Comparison of ENCODE assay signal across 26 mouse cellular contexts in genomic region chrX:13881969-13882368, GRCm38 (mm10). TPM values are rescaled to one million over a fixed set of nuclear protein-coding genes. Genes with fewer than 3 reads are reported as not detected.
DNase-seq lines count a peak whose midpoint lies in the region; ATAC-seq lines count a peak whose summit lies in the region.
"Had no signal": no experiment of that assay in that cellular context is flagged by ENCODE, and none has a peak within 500 bp of the region (broad histone marks: within the 10 kb centered on the region; RNA-seq: fewer than 3 reads in every experiment).

No protein-coding gene starts in this region.

- H3K4me3 ChIP-seq in forebrain, embryonic 14.5 days (ENCODE audit: low read depth, low read length) = no peak overlapping the region
- no peak overlapping the region for H3K4me3 ChIP-seq in forebrain, embryonic 10.5 days
- H3K4me3 ChIP-seq in embryonic facial prominence, embryonic 11.5 days (ENCODE audit: low read depth, low read length) = no peak overlapping the region
- no peak overlapping the region for H3K4me3 ChIP-seq in midbrain, embryonic 14.5 days (replicated peaks; ENCODE audit: low read depth, low read length)
- H3K4me3 ChIP-seq: embryonic facial prominence, embryonic 12.5 days; intestine, embryonic 15.5 days; left cerebral cortex, adult 2 months; limb, embryonic 12.5 days; liver, embryonic 13.5 days had no signal

- H3K27me3 ChIP-seq in forebrain, embryonic 14.5 days (replicated peaks; ENCODE audit: control insufficient read depth, insufficient read depth, low read length) = no peaks in the 10 kb centered on the region
- H3K27me3 ChIP-seq in forebrain, embryonic 10.5 days (ENCODE audit: poor library complexity, severe bottlenecking) = no peaks in the 10 kb centered on the region
- no peaks in the 10 kb centered on the region for H3K27me3 ChIP-seq in embryonic facial prominence, embryonic 11.5 days (ENCODE audit: control insufficient read depth, insufficient read depth, low read length)
- H3K27me3 ChIP-seq in midbrain, embryonic 14.5 days (ENCODE audit: control insufficient read depth, insufficient read depth, low read length) = no peaks in the 10 kb centered on the region
- H3K27me3 ChIP-seq: embryonic facial prominence, embryonic 12.5 days; intestine, embryonic 15.5 days; limb, embryonic 12.5 days; liver, embryonic 13.5 days had no signal

- no peaks in the 10 kb centered on the region for H3K36me3 ChIP-seq in forebrain, embryonic 14.5 days (ENCODE audit: control insufficient read depth, insufficient read depth, low read length)
- no peaks in the 10 kb centered on the region for H3K36me3 ChIP-seq in forebrain, embryonic 10.5 days (replicated peaks)
- no peaks in the 10 kb centered on the region for H3K36me3 ChIP-seq in embryonic facial prominence, embryonic 11.5 days (replicated peaks; ENCODE audit: control insufficient read depth, insufficient read depth, low read depth, low read length)
- no peaks in the 10 kb centered on the region for H3K36me3 ChIP-seq in midbrain, embryonic 14.5 days (ENCODE audit: control insufficient read depth, insufficient read depth, low read length)
- H3K36me3 ChIP-seq: embryonic facial prominence, embryonic 12.5 days; intestine, embryonic 15.5 days; limb, embryonic 12.5 days; liver, embryonic 13.5 days had no signal

- no peak overlapping the region for H3K4me2 ChIP-seq in forebrain, embryonic 14.5 days (ENCODE audit: low read length)
- H3K4me2 ChIP-seq in embryonic facial prominence, embryonic 11.5 days (ENCODE audit: low read depth, low read length) = no peak overlapping the region
- peak overlapping the region; percentile 25; the same call in 1 of the 2 replicates for H3K4me2 ChIP-seq in midbrain, embryonic 14.5 days (ENCODE audit: low read length)
- H3K4me2 ChIP-seq: embryonic facial prominence, embryonic 12.5 days; hindbrain, embryonic 14.5 days; intestine, embryonic 15.5 days; limb, embryonic 12.5 days; liver, embryonic 13.5 days; lung, embryonic 14.5 days had no signal

- no peak for ATAC-seq in forebrain, embryonic 14.5 days
- no peak for ATAC-seq in embryonic facial prominence, embryonic 11.5 days (replicated peaks; ENCODE audit: insufficient number of reproducible peaks, low FRiP score, low TSS enrichment, low read depth)
- ATAC-seq in midbrain, embryonic 14.5 days (ENCODE audit: low FRiP score, low TSS enrichment) = no peak
- ATAC-seq: forebrain, embryonic 16.5 days; intestine, embryonic 15.5 days; Patski had no signal

- no peaks in the 10 kb centered on the region for H3K9me3 ChIP-seq in forebrain, embryonic 14.5 days (replicated peaks; ENCODE audit: control insufficient read depth, low read length)
- H3K9me3 ChIP-seq in forebrain, embryonic 10.5 days = no peaks in the 10 kb centered on the region
- H3K9me3 ChIP-seq in embryonic facial prominence, embryonic 11.5 days (replicated peaks; ENCODE audit: control insufficient read depth, low read length) = no peaks in the 10 kb centered on the region
- H3K9me3 ChIP-seq in midbrain, embryonic 14.5 days (ENCODE audit: control insufficient read depth, low read length) = no peaks in the 10 kb centered on the region
- H3K9me3 ChIP-seq: embryonic facial prominence, embryonic 12.5 days; intestine, embryonic 15.5 days; limb, embryonic 12.5 days; liver, embryonic 13.5 days had no signal

- peak; percentile 27 for DNase-seq in forebrain, embryonic 14.5 days (ENCODE audit: low spot score)
- no peak for DNase-seq in forebrain, embryonic 10.5 days (ENCODE audit: extremely low spot score, low spot score)
- DNase-seq in ZHBTc4 (ENCODE audit: low read depth, low spot score) = peak; percentile 51
- peak; percentile 3 for DNase-seq in embryonic facial prominence, embryonic 11.5 days (ENCODE audit: low spot score)
- peak; percentile 60 for DNase-seq in midbrain, embryonic 14.5 days
- no peak for DNase-seq in gastrocnemius, postnatal 4 days (ENCODE audit: low spot score in 2 of 2)
- no peak for DNase-seq in right cerebral cortex, postnatal 4 days
- no peak for DNase-seq in layer of hippocampus, adult 9-10 months (ENCODE audit: low spot score)
- DNase-seq: adrenal gland, postnatal 25 days; cerebellum, adult 11-12 months; cerebellum, postnatal 14 days; heart, postnatal 36 days; kidney, adult 9 months; kidney, postnatal 25 days; layer of hippocampus, adult 9-11 months; liver, embryonic 13.5 days; lung, embryonic 14.5 days; lung, postnatal 4 days; right cerebral cortex, postnatal 25 days had no signal

- WGBS in forebrain, embryonic 14.5 days = 42% methylated on average over 6 of the region's 6 CpGs
- 14% methylated on average over 6 of the region's 6 CpGs for WGBS in forebrain, embryonic 10.5 days
- WGBS in embryonic facial prominence, embryonic 11.5 days = 16% methylated on average over 6 of the region's 6 CpGs
- WGBS in midbrain, embryonic 14.5 days = 15% methylated on average over 6 of the region's 6 CpGs

- no peak overlapping the region for H3K9ac ChIP-seq in forebrain, embryonic 14.5 days (ENCODE audit: low read length)
- no peak overlapping the region for H3K9ac ChIP-seq in embryonic facial prominence, embryonic 11.5 days (replicated peaks; ENCODE audit: low read length)
- no peak overlapping the region for H3K9ac ChIP-seq in midbrain, embryonic 14.5 days (replicated peaks; ENCODE audit: low read length)
- H3K9ac ChIP-seq: embryonic facial prominence, embryonic 12.5 days; hindbrain, embryonic 14.5 days; intestine, embryonic 15.5 days; limb, embryonic 12.5 days; liver, embryonic 13.5 days; lung, embryonic 14.5 days had no signal

- no peaks in the 10 kb centered on the region for H3K4me1 ChIP-seq in forebrain, embryonic 14.5 days (ENCODE audit: control insufficient read depth, insufficient read depth, low read length)
- peaks cover 8% of the 10 kb centered on the region; the same call in 1 of the 2 replicates for H3K4me1 ChIP-seq in forebrain, embryonic 10.5 days
- H3K4me1 ChIP-seq in embryonic facial prominence, embryonic 11.5 days (ENCODE audit: control insufficient read depth, insufficient read depth, low read length) = no peaks in the 10 kb centered on the region
- no peaks in the 10 kb centered on the region for H3K4me1 ChIP-seq in midbrain, embryonic 14.5 days (ENCODE audit: control insufficient read depth, insufficient read depth, low read length)
- H3K4me1 ChIP-seq: embryonic facial prominence, embryonic 12.5 days; intestine, embryonic 15.5 days; limb, embryonic 12.5 days; liver, embryonic 13.5 days had no signal

- H3K27ac ChIP-seq in forebrain, embryonic 14.5 days (ENCODE audit: low read depth, low read length) = no peak overlapping the region
- no peak overlapping the region for H3K27ac ChIP-seq in forebrain, embryonic 10.5 days
- no peak overlapping the region for H3K27ac ChIP-seq in embryonic facial prominence, embryonic 11.5 days (replicated peaks; ENCODE audit: low read depth, low read length)
- no peak overlapping the region for H3K27ac ChIP-seq in midbrain, embryonic 14.5 days (replicated peaks; ENCODE audit: low read depth, low read length)
- H3K27ac ChIP-seq: embryonic facial prominence, embryonic 12.5 days; hindbrain, embryonic 14.5 days; intestine, embryonic 15.5 days; left cerebral cortex, adult 2 months; limb, embryonic 12.5 days; liver, embryonic 13.5 days had no signal

RNA-seq across cellular contexts. Expression of gene Cask, which starts 30.8 kb away (rescaled TPM):
- 32.6 and 37.7 TPM in 2 replicates for polyA plus RNA-seq in forebrain, embryonic 14.5 days (2014; fragmentation: Nextera tagmentation; extraction: Ambion mirVana)
- 11.6 and 12.3 TPM in 2 replicates for polyA plus RNA-seq in forebrain, embryonic 10.5 days (2016; fragmentation: Nextera tagmentation; extraction: Ambion mirVana)
- polyA plus RNA-seq in embryonic facial prominence, embryonic 11.5 days (2014; fragmentation: Nextera tagmentation; extraction: Ambion mirVana) = 14.4 and 21.6 TPM in 2 replicates
- 64.0 and 65.5 TPM in 2 replicates for polyA plus RNA-seq in midbrain, embryonic 14.5 days (2014; fragmentation: Nextera tagmentation; extraction: Ambion mirVana)
- 10 to 100 TPM; 35.7 to 46.0 TPM for total RNA-seq in gastrocnemius, postnatal 4 days (2021)

Comparison
In these comparisons a context has a peak if more than half of its experiments do, and no peak if none do; other contexts are left out.
1. DNase-seq: peak in forebrain, embryonic 14.5 days (single experiment), ZHBTc4 (single experiment), embryonic facial prominence, embryonic 11.5 days (single experiment) and midbrain, embryonic 14.5 days (single experiment); none in forebrain, embryonic 10.5 days (single experiment), gastrocnemius, postnatal 4 days (0 of 2), right cerebral cortex, postnatal 4 days (single experiment) and layer of hippocampus, adult 9-10 months (single experiment).